Mouse (Mus musculus) frontal cortex, adult (tissue): ENCODE results near the gene Fbxl8.

Experiments
- ATAC-seq: cut with Nextera tagmentation; 2 replicates; pipeline ENCODE4 v1.9.2; 2017; ENCODE audit warnings: mild to moderate bottlenecking, moderate library complexity, mixed read lengths; ENCODE audit not compliant: low TSS enrichment

Fbxl8 gene

GRCm38 (mm10) chr8:105303874-105304273 lies 39.4 kb downstream of the Fbxl8 start:
- no peak for ATAC-seq

GRCm38 (mm10) chr8:105304325-105305210 lies 40.1 kb downstream of the Fbxl8 start:
- peak; percentile 28 for ATAC-seq

- peak; percentile 22 for ATAC-seq
These were observed 41.0 kb downstream of the Fbxl8 start, which contains the start of gene Elmo3 for GRCm38 (mm10) chr8:105305211-105306145. Elmo3 (plus strand) TSS chr8:105305601.

- peak; percentile 45 for ATAC-seq
These were observed 41.8 kb downstream of the Fbxl8 start for GRCm38 (mm10) chr8:105306146-105306691.

- no peak for ATAC-seq
These were observed 43.2 kb downstream of the Fbxl8 start for GRCm38 (mm10) chr8:105307670-105308069.

- no peak for ATAC-seq
These were observed 44.0 kb downstream of the Fbxl8 start for GRCm38 (mm10) chr8:105308428-105308827.

- ATAC-seq, result no peak
These were observed 44.8 kb downstream of the Fbxl8 start for GRCm38 (mm10) chr8:105309142-105309847.

- ATAC-seq, result no peak
These were observed 45.7 kb downstream of the Fbxl8 start for GRCm38 (mm10) chr8:105310118-105310517.

- ATAC-seq, result no peak
These were observed 47.3 kb downstream of the Fbxl8 start for GRCm38 (mm10) chr8:105311718-105312117.

GRCm38 (mm10) chr8:105312891-105313481 lies 48.5 kb downstream of the Fbxl8 start:
- no peak for ATAC-seq

- ATAC-seq, result no peak
These were observed 49.4 kb downstream of the Fbxl8 start for GRCm38 (mm10) chr8:105313622-105314402.

- no peak for ATAC-seq
These were observed 50.8 kb downstream of the Fbxl8 start for GRCm38 (mm10) chr8:105315073-105315769.

GRCm38 (mm10) chr8:105317941-105318340 lies 53.5 kb downstream of the Fbxl8 start:
- no peak for ATAC-seq

GRCm38 (mm10) chr8:105318662-105319190 lies 54.3 kb downstream of the Fbxl8 start:
- ATAC-seq, result peak; percentile 58; the same call in 1 of the 2 replicates
